Mouse (Mus musculus) heart, postnatal 0 days (tissue): ENCODE measurements around the gene Tshz2.

ENCODE experiments used
- CTCF ChIP-seq: IDR thresholded peaks from 2 replicates; pipeline ENCODE4 v1.5.1; 2016; ENCODE audit warnings: antibody characterized with exemption, control low read depth, low read depth
- EP300 ChIP-seq: IDR thresholded peaks from 2 replicates; pipeline ENCODE4 v1.6.1; 2016; ENCODE audit warnings: antibody characterized with exemption, low read depth

GRCm38 (mm10) chr2:169730551-169730996 lies 97.8 kb downstream of the Tshz2 start:
- no peak for TF ChIP-seq CTCF
- TF ChIP-seq EP300: no peak
